Mouse (Mus musculus): Measurements from ENCODE around the gene Fam124a.
"Not testable (repeated sequence)": the region's sequence is repeated elsewhere in the genome, so short reads cannot be mapped to it uniquely, and the experiment has no call there.

Gene Fam124a

DNA sequence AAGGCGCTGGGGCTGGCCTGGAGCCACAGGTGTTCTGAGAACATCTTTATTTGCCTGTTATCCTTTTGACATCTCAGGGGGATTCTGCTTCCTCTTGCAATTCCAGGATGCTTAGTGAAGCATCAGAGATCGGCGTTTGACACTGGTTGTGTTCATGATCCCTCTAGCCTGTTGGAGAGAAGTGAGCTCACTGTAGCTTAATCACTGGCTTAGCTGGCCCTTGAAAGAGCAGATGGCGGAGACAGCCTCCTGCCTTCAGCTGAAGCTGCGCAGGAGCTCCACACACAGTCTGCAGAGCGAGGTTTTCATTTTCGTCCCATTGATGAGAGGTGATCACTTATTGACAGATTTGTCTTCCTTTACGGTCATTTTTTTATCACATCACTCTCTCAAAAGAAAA, 20.3 kb downstream of the Fam124a start:
- DNase-seq: no peak

DNA sequence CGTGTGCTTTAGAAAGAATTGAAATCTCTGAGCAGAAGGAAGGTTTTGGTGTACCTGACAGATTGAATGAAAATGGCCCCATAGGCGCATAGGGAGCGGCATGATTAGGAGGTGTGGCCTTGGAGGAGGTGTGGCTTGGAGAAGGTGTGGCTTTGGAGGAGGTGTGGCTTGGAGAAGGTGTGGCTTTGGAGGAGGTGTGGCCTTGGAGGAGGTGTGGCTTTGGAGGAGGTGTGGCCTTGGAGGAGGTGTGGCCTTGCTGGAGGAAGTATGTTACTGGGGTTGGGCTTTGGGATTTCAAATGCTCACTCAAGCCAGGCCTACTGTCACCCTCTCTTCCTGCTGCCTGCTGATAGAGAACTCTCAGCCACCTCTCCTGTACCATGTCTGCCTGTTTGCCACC, 25.4 kb downstream of the Fam124a start:
- no peak for DNase-seq

GRCm38 (mm10) chr14:62581768-62582167, 26.2 kb downstream of the Fam124a start:
- DNase-seq: no peak

GRCm38 (mm10) chr14:62584637-62585036, 29.1 kb downstream of the Fam124a start:
- DNase-seq: no peak

DNA sequence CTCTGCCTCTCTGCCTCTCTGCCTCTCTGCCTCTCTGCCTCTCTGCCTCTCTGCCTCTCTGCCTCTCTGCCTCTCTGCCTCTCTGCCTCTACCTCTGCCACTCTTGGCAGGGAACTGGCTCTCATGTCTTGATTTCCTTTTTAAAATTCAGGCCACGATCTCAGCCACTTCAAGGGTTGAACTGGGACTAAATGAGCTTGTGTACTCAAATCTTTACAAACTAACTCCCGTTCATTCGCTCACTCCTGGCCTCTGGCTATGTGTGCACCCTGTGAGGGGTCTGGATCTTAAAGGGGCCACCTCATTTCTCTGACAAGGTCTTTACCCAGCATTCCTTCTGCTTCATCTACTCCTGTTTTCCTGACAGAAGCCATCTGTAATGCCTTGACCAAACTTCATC, 29.8 kb downstream of the Fam124a start:
- no peak for DNase-seq

DNA sequence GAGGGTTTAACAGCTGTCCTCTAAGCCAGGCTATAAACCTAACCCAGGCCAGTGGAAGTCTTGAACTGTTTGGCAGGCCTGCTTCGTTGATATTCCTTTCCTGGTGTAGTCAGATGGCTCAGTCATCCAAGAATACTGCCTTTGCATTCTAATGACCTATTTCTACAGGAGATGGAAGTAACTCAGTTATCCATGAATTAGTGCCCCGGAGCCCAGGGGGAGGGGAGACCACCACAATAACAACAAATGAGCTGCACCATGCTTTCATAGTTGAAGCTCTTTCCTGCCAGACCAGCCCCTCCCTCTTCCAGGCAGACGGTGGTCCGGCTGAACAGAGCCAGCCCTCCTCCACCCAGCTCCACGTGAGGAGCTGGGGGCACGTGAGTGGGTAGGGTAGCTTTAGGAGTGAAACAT, 44.6 kb downstream of the Fam124a start:
- no peak for DNase-seq

DNA sequence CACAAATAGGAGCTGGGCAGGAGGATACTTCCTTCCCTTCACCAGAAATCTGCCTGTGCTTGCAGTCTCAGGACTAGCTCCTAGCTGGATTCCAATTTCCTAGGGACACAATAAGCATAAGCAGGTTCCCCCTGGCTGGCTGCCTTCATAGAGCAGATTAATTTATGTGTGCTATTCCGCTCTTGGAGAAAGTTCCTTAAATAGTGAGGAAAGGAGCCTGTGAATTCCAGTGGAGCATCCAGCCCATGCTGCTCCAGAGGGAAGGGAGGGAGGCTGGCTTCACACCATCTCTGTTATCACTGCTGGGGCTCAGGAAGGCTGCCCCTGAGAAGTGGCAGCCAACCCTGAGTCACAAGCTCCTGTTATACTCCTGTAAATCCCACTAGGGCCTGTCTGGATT, 46.7 kb downstream of the Fam124a start:
- DNase-seq: peak; percentile 21

DNA sequence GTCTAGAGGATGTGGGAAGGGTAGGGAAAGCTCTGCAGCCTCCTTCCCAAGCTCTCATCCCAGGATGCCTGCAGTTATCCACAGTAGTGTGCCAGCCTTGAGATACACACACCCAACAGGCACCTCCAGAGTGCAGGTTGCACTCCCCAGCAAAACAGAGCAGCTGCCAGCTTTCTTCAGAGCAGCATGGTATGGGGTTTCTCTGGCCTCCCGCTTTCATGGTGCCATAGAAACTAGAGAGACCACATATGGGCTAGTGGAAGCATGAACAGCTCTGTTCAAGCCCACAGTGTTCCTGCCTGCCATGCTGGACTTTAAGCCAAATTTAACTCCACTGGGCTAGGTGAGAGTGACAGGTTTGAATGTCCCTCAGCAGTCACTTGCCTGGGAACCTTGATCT, 47.3 kb downstream of the Fam124a start:
- DNase-seq: no peak

DNA sequence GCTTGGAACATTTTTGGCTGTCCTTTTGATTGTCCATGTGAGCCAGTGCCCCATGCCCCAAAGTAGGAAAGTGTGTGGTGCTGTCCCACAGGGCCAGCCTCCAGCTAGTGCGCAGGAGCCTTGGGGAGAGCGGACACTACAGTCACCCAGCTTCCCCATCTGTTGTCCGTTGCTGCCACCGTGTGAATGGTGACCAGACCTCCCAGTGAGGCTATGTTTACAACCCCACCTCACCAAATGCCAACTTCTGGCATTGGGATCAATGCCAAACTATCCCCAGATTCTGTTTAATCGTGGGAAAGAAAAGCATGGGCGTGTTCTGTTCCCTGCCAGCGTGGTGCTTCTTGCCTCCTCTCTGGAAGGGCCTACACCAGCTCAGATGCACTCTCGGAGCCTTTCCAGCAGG, 52.3 kb downstream of the Fam124a start:
- DNase-seq: peak; percentile 19

DNA sequence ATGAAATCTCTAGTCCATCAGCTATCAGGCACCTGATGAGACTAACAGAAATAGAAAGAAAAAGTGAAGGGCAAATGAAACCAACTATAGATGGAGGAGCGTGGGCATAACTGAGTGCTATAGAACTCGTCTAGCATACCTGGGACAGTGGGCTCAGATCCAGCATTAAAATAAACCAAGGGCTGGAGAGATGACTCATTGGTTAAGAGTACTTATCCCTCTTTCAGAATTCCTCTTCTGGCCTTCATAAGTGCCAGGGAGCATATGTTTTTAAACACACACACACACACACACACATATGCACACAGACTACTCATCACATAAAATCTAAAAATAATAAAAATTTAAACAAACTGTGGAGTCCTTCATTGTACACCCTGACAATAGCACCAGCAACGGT, 54.4 kb downstream of the Fam124a start:
- no peak for DNase-seq

- DNase-seq: no peak
Measured at GRCm38 (mm10) chr14:62622393-62622792, 66.9 kb downstream of the Fam124a start.

- no peak for DNase-seq
Measured at GRCm38 (mm10) chr14:62627951-62628350, 72.4 kb downstream of the Fam124a start.

DNA sequence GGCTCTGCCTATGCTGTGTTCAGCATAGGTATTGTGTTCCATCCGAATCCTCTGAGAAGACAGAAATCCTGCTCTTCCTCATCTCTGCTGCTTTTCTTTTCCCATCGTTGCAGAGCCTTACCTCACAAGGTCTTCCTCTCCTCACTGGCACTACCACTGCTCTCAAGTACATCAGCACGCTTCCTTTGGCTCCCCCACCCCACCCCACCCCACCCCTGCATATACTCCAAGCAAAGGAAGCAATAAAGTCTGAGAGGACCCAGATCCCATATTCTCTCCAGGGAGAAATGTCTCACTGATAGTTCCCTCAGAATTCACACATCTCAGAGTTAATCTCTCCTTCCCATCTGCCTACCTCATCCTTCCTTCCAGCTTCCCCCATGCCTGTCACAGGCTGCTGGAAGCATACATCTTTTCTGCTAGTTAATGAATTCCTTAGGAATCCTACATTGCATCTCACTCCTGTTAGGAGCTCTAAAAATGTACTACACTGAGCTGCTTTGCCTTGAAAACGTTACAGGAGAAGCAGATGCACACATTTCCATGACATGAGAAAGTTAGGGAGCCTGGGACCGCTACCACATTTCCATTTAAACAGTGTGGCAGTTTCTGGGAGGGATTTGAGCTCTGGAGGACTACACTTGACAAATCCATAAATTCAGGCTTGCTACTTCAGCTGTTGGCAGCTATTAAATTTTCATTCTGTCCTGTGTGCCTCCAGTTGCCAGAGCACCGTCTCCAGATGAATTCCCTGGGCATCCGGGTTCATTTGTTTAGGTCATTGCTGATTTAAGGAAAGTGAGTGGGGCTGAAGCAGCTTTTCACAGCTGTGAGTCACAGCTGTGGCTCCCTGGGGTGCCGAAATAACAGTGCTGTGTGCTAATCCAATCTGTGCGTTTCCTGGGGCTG, 82.2 kb downstream of the Fam124a start:
- DNase-seq: no peak

GRCm38 (mm10) chr14:62638345-62638702, 82.8 kb downstream of the Fam124a start:
- no peak for DNase-seq

DNA sequence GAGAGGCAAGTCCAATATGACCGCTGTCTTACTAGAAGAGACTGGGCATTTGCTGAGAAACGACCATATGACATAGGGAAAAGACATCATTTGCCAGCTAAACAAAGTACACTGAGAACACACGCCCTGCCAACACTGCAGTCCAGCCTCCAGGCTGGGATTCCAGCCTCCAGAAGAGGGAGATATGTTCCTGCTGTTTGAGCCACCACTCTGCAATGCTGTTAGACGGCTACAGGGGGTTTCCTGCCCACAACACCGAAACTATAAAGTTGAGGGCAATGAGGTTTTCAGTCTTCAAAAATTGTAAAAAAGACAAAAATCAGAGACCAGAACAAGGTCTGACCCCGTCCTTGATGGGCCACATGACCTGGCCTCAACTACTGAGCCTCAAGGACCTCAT, 83.6 kb downstream of the Fam124a start:
- peak; percentile 21 for DNase-seq

- DNase-seq: no peak
Measured at GRCm38 (mm10) chr14:62639551-62639950, 84.0 kb downstream of the Fam124a start.

GRCm38 (mm10) chr14:62640396-62640795, 84.9 kb downstream of the Fam124a start:
- DNase-seq: no peak

DNA sequence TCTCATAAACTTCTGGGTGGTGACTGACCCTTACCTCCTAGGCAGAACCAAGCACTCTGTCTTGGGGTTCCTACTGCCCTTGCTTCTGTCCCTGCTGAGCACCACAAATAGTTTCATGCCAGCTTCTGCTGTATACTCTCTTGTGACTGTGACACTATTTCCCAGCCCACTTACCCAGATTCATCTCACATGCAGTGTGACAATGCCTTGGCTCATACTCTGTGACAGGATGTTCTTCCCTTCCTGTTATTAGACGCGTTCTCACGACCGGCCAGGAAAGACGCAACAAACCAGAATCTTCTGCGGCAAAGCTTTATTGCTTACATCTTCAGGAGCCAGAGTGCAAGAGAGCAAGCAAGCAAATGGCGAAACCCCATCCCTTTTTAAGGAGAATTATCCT, 86.8 kb downstream of the Fam124a start:
- DNase-seq: not testable (repeated sequence)

- DNase-seq: no peak
Measured at GRCm38 (mm10) chr14:62648405-62648804, 92.9 kb downstream of the Fam124a start.

- no peak for DNase-seq
Measured at GRCm38 (mm10) chr14:62650376-62650775, 94.8 kb downstream of the Fam124a start.

GRCm38 (mm10) chr14:62651771-62652170, 96.2 kb downstream of the Fam124a start:
- DNase-seq: no peak

DNA sequence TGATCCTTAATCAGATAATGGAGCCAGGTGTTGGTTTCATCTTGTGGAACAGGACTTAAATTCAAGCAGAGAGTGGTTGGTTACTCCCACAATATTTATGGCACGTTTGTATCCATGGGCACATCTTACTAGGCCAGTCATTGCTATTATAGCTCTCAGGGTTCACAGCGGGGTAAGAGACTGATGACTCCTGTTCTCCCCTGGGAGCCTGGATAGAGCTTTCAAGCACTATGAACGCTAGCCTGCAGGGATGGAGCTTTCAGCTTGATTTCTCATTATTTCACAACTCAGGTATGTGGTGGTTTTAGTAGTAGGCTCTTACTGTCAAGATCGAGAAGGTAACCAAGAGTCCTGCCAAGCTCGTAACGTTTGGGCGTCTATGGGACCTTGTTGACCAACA, 100.5 kb downstream of the Fam124a start:
- DNase-seq: no peak

GRCm38 (mm10) chr14:62657469-62657868, 101.9 kb downstream of the Fam124a start:
- DNase-seq: no peak

All from kidney, postnatal 10 days (tissue).